Mouse (Mus musculus): ENCODE measurements at regions not wholly inside any gene's neighbourhood (a gene's known extent, or its start where the extent isn't known, plus 50 kb on each side); places are given as distances from the start of the nearest gene placed in this dataset.

GRCm38 (mm10) chr9:31538458-31539210 lies 74.4 kb upstream of the Tmem45b start:
- Histone ChIP-seq H3K4me3 (replicated peaks; ENCODE audit: low read length) (no peak overlapping the region), H3K4me1 (replicated peaks; ENCODE audit: control insufficient read depth, insufficient read depth, low read length) (no peaks in the 10 kb centered on the region), H3K4me2 (replicated peaks) (no peak overlapping the region), H3K9me3 (ENCODE audit: control insufficient read depth, low read length) (no peaks in the 10 kb centered on the region), H3K36me3 (replicated peaks; ENCODE audit: control insufficient read depth, insufficient read depth) (no peaks in the 10 kb centered on the region), H3K27me3 (ENCODE audit: control insufficient read depth, insufficient read depth, low read length) (no peaks in the 10 kb centered on the region), H3K27ac (no peak overlapping the region), H3K9ac (no peak overlapping the region)
- 83% methylated on average over 11 of the region's 11 CpGs for WGBS
- DNase-seq (ENCODE audit: low spot score) = no peak
- no peak for ATAC-seq (ENCODE audit: low FRiP score)

GRCm38 (mm10) chr9:31529021-31529420 lies 64.8 kb upstream of the Tmem45b start:
- Histone ChIP-seq H3K4me3 (replicated peaks; ENCODE audit: low read length) (no peak overlapping the region), H3K9ac (no peak overlapping the region), H3K9me3 (ENCODE audit: control insufficient read depth, low read length) (no peaks in the 10 kb centered on the region), H3K36me3 (replicated peaks; ENCODE audit: control insufficient read depth, insufficient read depth) (no peaks in the 10 kb centered on the region), H3K4me2 (replicated peaks) (no peak overlapping the region), H3K27me3 (ENCODE audit: control insufficient read depth, insufficient read depth, low read length) (no peaks in the 10 kb centered on the region), H3K4me1 (replicated peaks; ENCODE audit: control insufficient read depth, insufficient read depth, low read length) (no peaks in the 10 kb centered on the region), H3K27ac (no peak overlapping the region)
- ATAC-seq (ENCODE audit: low FRiP score) = no peak
- DNase-seq (ENCODE audit: low spot score) = no peak
- 71% methylated on average over 6 of the region's 6 CpGs for WGBS

- Histone ChIP-seq H3K9me3 (ENCODE audit: control insufficient read depth, low read length) (no peaks in the 10 kb centered on the region), H3K9ac (no peak overlapping the region), H3K4me3 (replicated peaks; ENCODE audit: low read length) (no peak overlapping the region), H3K27ac (no peak overlapping the region), H3K4me1 (replicated peaks; ENCODE audit: control insufficient read depth, insufficient read depth, low read length) (no peaks in the 10 kb centered on the region), H3K27me3 (ENCODE audit: control insufficient read depth, insufficient read depth, low read length) (no peaks in the 10 kb centered on the region), H3K4me2 (replicated peaks) (no peak overlapping the region), H3K36me3 (replicated peaks; ENCODE audit: control insufficient read depth, insufficient read depth) (no peaks in the 10 kb centered on the region)
- ATAC-seq (ENCODE audit: low FRiP score) (no peak), DNase-seq (ENCODE audit: low spot score) (no peak)
- 79% methylated on average over 2 of the region's 2 CpGs for WGBS
Observed at GRCm38 (mm10) chr9:31527216-31527615, 63.0 kb upstream of the Tmem45b start.
